Mouse (Mus musculus) urinary bladder, postnatal 0 days (tissue): ENCODE measurements around the gene Gab2. TPM values are rescaled to one million over a fixed set of nuclear protein-coding genes. Genes with fewer than 3 reads are reported as not detected.

ENCODE experiments used
- polyA plus RNA-seq: library from polyadenylated mRNA; unstranded; fragments of >200 nt; fragmentation: Nextera tagmentation; extraction: Ambion mirVana; gene quantifications from 2 replicates; pipeline ENCODE4 v1.2.1, GENCODE M21; 2015

Gene Gab2
- polyA plus RNA-seq, result 7.0 TPM in 2 replicates

DNA sequence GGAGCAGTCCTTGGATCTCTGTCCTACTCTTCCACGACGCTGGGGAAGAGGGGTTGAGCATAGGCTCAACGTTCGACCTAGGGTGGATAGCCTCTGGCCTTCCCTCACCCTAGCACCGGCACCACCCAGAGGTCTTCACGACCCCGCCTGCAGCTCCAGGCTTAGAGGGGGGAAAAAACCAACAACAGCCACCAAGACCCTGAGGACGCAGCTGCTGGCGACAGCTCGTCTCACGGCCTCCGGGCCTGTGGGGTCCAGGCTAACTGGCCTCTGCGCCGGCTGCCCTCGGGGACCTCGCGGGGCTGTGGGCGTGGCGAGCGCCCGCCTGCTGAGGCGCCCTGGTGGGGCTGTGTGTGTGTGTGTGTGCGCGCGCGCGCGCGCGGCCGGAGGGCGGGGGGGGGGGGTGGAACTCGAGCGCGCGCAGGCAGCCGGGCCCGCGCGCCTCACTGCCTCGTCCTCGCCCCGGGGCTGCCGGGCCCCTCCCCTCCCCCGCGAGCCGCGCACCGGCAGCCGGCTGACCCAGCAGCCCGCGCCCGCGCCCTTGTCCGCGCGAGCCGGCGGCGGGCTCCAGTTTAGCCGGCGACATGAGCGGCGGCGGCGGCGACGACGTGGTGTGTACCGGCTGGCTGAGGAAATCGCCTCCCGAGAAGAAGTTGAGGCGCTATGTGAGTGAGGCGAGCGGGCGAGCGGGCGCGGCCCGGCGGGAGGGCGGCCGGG is at the start of gene Gab2:
Gene Gab2, plus strand, starts transcription at position 345 of the 717 bp plus-strand sequence.

DNA sequence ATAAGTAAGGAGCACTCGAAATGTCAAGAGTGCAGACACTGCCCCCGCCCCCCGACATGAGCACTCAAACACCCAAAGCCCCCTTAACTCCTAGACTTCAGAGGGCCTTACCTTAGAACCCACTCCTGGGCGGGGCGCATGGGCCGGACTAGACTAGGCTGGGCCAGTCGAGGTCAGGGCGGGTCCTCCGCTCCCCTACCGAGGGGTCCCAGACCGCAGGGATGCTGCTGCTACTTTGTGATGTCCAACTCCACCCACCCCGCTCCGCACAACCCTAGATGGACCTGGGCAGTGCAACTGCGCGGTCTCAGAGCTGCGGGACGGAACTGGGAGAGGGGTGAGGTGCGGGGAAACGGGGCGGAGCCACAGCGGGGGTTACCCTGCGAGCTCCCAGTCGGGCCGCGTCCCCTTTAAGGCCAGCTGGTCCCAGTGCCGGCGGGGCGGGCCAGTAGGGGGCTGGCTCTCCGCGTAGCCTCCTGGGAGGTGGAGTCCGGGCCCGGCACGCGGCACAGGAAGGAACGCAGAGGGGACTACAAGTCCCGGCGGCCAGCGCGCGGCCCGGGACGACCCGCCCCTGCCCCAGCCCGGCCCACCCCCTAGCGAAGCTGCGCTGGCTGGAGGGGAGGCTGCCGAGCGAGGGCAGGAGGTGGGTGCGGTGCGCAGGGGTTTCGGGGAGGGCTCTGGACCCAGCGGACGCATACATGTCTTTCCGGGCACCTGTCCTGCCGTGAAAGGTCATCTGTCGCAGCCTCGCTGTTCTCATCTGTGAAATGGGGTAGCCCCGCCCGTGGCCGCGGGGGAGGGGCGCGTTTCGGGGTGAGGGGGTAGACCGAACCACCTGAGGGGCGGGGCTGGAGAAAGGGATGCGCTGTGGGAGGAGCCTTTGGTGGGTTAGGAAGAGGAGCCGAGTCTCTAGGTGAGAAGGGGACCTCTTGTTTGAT is 250.6 kb downstream of the Gab2 start, which contains the start of the genes Usp35 and Kctd21:
Gene Usp35, minus strand, starts transcription at position 295 of the 941 bp plus-strand sequence.
Gene Kctd21, plus strand, starts transcription at position 602 of the 941 bp plus-strand sequence.

Other genes starting within 250 kb of the Gab2 start
- gene Nars2, start 130.1 kb upstream of the Gab2 start, polyA plus RNA-seq, result 13.1 and 13.5 TPM in 2 replicates